Mouse (Mus musculus) splenic B cell, adult 2 months (primary cell): ENCODE results near the gene Olfr1394.

Experiments used
- DNase-seq: peaks from one replicate; pipeline ENCODE4 v3.0.0-alpha.2; 2011; ENCODE audit warnings: low read depth, low spot score
- H3K27me3 ChIP-seq: 2 replicates; pipeline ENCODE4 v1.6.1; 2012; ENCODE audit warnings: mild to moderate bottlenecking, low read length, moderate library complexity, mixed read lengths; ENCODE audit not compliant: control insufficient read depth, poor library complexity, insufficient read depth, severe bottlenecking
- H3K36me3 ChIP-seq: 2 replicates; pipeline ENCODE4 v1.6.1; 2012; ENCODE audit warnings: mild to moderate bottlenecking, low read length, moderate library complexity, mixed read lengths; ENCODE audit not compliant: control insufficient read depth, poor library complexity, insufficient read depth, severe bottlenecking

Gene Olfr1394

GRCm38 (mm10) chr11:49203771-49204497, 49.8 kb downstream of the Olfr1394 start:
- H3K27me3 ChIP-seq: no peaks in the 10 kb centered on the region
- DNase-seq: peak; percentile 76
- H3K36me3 ChIP-seq: no peaks in the 10 kb centered on the region

DNA sequence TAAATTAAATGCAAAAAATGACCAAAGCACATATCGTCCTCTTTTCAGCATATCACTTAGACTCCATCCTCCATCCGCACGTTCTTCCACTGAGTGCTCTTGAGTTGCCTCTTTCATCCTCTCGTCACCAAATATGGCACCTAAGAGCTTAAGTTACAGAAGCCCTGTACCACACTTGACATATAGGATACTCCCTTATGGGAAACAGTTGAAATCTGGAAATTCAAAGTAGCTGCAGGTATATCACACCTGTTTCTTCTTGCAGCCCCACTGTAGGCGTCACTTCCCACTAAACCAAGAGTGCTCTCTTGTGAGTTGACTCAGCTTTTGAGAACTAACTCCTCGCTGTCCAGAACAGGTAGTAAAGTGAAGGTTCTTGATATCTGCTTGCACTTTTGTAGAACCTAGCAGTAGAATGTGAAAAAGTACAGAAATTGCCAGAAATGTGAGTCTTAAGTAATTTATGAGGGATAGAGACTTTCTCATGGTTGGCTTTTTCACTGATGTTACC, 51.0 kb downstream of the Olfr1394 start:
- peak; percentile 25 for DNase-seq
- Histone ChIP-seq H3K27me3 (no peaks in the 10 kb centered on the region), H3K36me3 (no peaks in the 10 kb centered on the region)

GRCm38 (mm10) chr11:49207495-49207894, 53.3 kb downstream of the Olfr1394 start:
- H3K36me3 ChIP-seq: 0 out of 2 replicates have a peak, but pooled peaks cover 4% of the 10 kb centered on the region
- DNase-seq: no peak
- no peaks in the 10 kb centered on the region for H3K27me3 ChIP-seq
